Mouse (Mus musculus) stomach, adult 2 months (tissue): Measurements from ENCODE around the gene Cryge. TPM values are rescaled to one million over a fixed set of nuclear protein-coding genes. Genes with fewer than 3 reads are reported as not detected.

ENCODE experiments used
- polyA plus RNA-seq: library from polyadenylated mRNA; depleted of rRNA; stranded (reverse); fragments of >200 nt; gene quantifications from 2 replicates; pipeline ENCODE4 v1.2.3, GENCODE M21; 2012; rRNA removed

Gene Cryge
- not detected in 2 replicates for polyA plus RNA-seq

DNA sequence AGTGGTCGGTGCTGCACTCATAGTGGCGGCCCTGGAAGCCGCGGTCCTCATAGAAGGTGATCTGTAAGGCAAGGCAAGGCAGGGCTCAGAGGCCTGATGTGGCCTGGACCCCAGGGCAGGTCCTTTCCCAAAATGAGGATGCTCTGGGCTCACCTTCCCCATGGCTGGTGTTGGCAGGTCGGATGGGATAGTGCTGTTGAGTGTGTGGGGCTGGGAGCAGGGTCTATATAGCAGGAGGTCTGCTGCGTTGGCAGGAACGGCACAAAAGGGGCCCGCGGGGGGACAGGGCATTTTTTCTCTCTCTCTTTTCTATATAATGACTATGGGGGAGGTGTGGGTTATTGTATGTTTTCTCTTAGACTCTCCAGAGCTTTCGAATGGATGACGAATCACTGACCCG, at the start of gene Cryge:
Cryge (minus strand) TSS at position 198 of the 400 bp plus-strand sequence.

GRCm38 (mm10) chr1:65082188-65082587, 31.2 kb upstream of the Cryge start, which contains the start of gene Crygb:
Crygb (minus strand) TSS chr1:65082288.

DNA sequence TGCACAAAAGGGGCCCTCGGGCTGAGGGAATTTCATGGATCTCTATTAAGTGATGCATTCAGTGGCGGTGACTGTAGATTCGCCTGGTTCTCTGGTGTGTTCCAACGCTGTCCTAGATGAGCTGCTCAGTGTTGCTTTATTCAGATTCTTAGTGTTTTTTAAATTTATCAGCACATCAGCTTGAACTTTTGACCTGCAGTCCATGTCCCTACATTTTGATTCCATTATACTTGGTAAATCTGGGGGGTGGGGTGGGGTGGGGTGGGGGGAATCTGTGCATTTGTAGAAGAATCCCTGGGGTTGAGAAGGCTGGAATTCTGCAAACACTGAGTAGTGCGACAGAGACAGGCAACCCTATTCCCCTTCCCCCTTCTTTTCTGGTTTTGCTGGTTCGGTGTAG, 22.6 kb upstream of the Cryge start, which contains the start of gene Crygc:
Crygc (minus strand) TSS at position 101 of the 400 bp plus-strand sequence.

DNA sequence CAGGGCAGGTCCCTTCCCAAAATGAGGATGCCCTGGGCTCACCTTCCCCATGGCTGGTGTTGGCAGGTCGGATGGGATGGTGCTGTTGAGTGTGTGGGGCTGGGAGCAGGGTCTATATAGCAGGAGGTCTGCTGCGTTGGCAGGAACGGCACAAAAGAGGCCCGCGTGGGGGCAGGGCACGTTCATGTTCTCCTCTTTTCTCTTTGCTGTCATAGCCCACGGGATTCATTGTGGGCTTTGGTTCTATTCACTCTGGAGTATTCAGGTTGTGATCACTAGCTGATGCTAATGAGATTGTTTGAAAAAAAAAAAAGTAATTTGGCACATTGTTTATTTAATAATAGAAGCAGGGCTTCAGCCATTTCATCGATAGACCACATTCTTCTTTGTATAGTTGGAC, 12.4 kb upstream of the Cryge start, which contains the start of gene Crygd:
Crygd (minus strand) TSS at position 101 of the 400 bp plus-strand sequence.

GRCm38 (mm10) chr1:65032641-65033040, 18.3 kb downstream of the Cryge start, which contains the start of gene Akr1cl:
Akr1cl (minus strand) TSS chr1:65032759.

Other genes starting within 250 kb of the Cryge start
- gene Plekhm3, start 94.3 kb downstream of the Cryge start, polyA plus RNA-seq, result 0.68 and 0.96 TPM in 2 replicates
- gene Akr1cl, start 18.4 kb downstream of the Cryge start, polyA plus RNA-seq, result 0.11 TPM in 1 of 2 replicates, not detected in the other
- gene Crygd, start 12.3 kb upstream of the Cryge start, polyA plus RNA-seq, result not detected in 2 replicates
- gene Crygc, start 22.5 kb upstream of the Cryge start, polyA plus RNA-seq, result 0.11 TPM in 1 of 2 replicates, not detected in the other
- gene Crygb, start 31.1 kb upstream of the Cryge start, polyA plus RNA-seq, result not detected in 2 replicates
- 0.15 TPM in 1 of 2 replicates, not detected in the other for gene Cryga, start 52.2 kb upstream of the Cryge start, polyA plus RNA-seq
- not detected in 2 replicates for gene Gm28845, start 68.4 kb upstream of the Cryge start, polyA plus RNA-seq
- 0.05 TPM in 1 of 2 replicates, not detected in the other for gene D630023F18Rik, start 72.1 kb upstream of the Cryge start, polyA plus RNA-seq
- gene Idh1, start 135.4 kb upstream of the Cryge start, polyA plus RNA-seq, result 6.1 and 9.3 TPM in 2 replicates
- gene Pikfyve, start 135.5 kb upstream of the Cryge start, polyA plus RNA-seq, result 0.75 and 0.89 TPM in 2 replicates
- not detected in 2 replicates for gene Pth2r, start 230.9 kb upstream of the Cryge start, polyA plus RNA-seq